Mouse (Mus musculus): ENCODE measurements at regions not wholly inside any gene's neighbourhood (a gene's known extent, or its start where the extent isn't known, plus 50 kb on each side); places are given as distances from the start of the nearest gene placed in this dataset.

- no peak overlapping the region for H3K27ac ChIP-seq (ENCODE audit: low read length)
- no peaks in the 10 kb centered on the region for H3K9me3 ChIP-seq (replicated peaks; ENCODE audit: control insufficient read depth, low read length)
- H3K27me3 ChIP-seq (ENCODE audit: control insufficient read depth, insufficient read depth, low read length): no peaks in the 10 kb centered on the region
- no peak overlapping the region for H3K9ac ChIP-seq (ENCODE audit: low read length)
- no peak overlapping the region for H3K4me2 ChIP-seq (ENCODE audit: low read depth, low read length)
- ATAC-seq (ENCODE audit: insufficient read depth, low FRiP score): no peak
- no peaks in the 10 kb centered on the region for H3K36me3 ChIP-seq (ENCODE audit: control insufficient read depth, insufficient read depth, low read length)
- H3K4me1 ChIP-seq (ENCODE audit: control insufficient read depth, insufficient read depth, low read length): peaks cover 7% of the 10 kb centered on the region; the same call in 1 of the 2 replicates
- no peak overlapping the region for H3K4me3 ChIP-seq (replicated peaks; ENCODE audit: low read length)
- WGBS: 78% methylated on average over 8 of the region's 8 CpGs
Observed at GRCm38 (mm10) chr2:72677731-72678130, 201.8 kb downstream of the Cdca7 start.

- no peak for ATAC-seq (ENCODE audit: insufficient read depth, low FRiP score)
- no peaks in the 10 kb centered on the region for H3K4me1 ChIP-seq (ENCODE audit: control insufficient read depth, insufficient read depth, low read length)
- H3K9ac ChIP-seq (ENCODE audit: low read length): no peak overlapping the region
- no peak overlapping the region for H3K4me3 ChIP-seq (replicated peaks; ENCODE audit: low read length)
- no peak overlapping the region for H3K4me2 ChIP-seq (ENCODE audit: low read depth, low read length)
- H3K27ac ChIP-seq (ENCODE audit: low read length): no peak overlapping the region
- H3K36me3 ChIP-seq (ENCODE audit: control insufficient read depth, insufficient read depth, low read length): no peaks in the 10 kb centered on the region
- WGBS: 55% methylated on average over 4 of the region's 4 CpGs
- H3K9me3 ChIP-seq (replicated peaks; ENCODE audit: control insufficient read depth, low read length): peaks cover 10% of the 10 kb centered on the region
- H3K27me3 ChIP-seq (ENCODE audit: control insufficient read depth, insufficient read depth, low read length): no peaks in the 10 kb centered on the region
Observed at GRCm38 (mm10) chr2:72688031-72688430, 212.1 kb downstream of the Cdca7 start.

GRCm38 (mm10) chr2:72701081-72701480 lies 225.1 kb downstream of the Cdca7 start:
- ATAC-seq (ENCODE audit: insufficient read depth, low FRiP score): no peak

GRCm38 (mm10) chr2:72703238-72703637 lies 227.3 kb downstream of the Cdca7 start:
- 76% methylated on average over 11 of the region's 11 CpGs for WGBS
- Histone ChIP-seq H3K4me2 (ENCODE audit: low read depth, low read length) (no peak overlapping the region), H3K9me3 (replicated peaks; ENCODE audit: control insufficient read depth, low read length) (no peaks in the 10 kb centered on the region), H3K27ac (ENCODE audit: low read length) (no peak overlapping the region), H3K4me1 (ENCODE audit: control insufficient read depth, insufficient read depth, low read length) (peaks cover 7% of the 10 kb centered on the region; the same call in 1 of the 2 replicates), H3K4me3 (replicated peaks; ENCODE audit: low read length) (no peak overlapping the region), H3K27me3 (ENCODE audit: control insufficient read depth, insufficient read depth, low read length) (no peaks in the 10 kb centered on the region), H3K36me3 (ENCODE audit: control insufficient read depth, insufficient read depth, low read length) (no peaks in the 10 kb centered on the region), H3K9ac (ENCODE audit: low read length) (no peak overlapping the region)
- ATAC-seq (ENCODE audit: insufficient read depth, low FRiP score): no peak

More at GRCm38 (mm10) chr2:72701081-72701480, 225.1 kb downstream of the Cdca7 start:
- no peak overlapping the region for H3K27ac ChIP-seq (ENCODE audit: low read length)
- H3K36me3 ChIP-seq (ENCODE audit: control insufficient read depth, insufficient read depth, low read length): no peaks in the 10 kb centered on the region
- no peaks in the 10 kb centered on the region for H3K27me3 ChIP-seq (ENCODE audit: control insufficient read depth, insufficient read depth, low read length)
- no peaks in the 10 kb centered on the region for H3K9me3 ChIP-seq (replicated peaks; ENCODE audit: control insufficient read depth, low read length)
- peaks cover 7% of the 10 kb centered on the region; the same call in 1 of the 2 replicates for H3K4me1 ChIP-seq (ENCODE audit: control insufficient read depth, insufficient read depth, low read length)
- no peak overlapping the region for H3K9ac ChIP-seq (ENCODE audit: low read length)
- no peak overlapping the region for H3K4me2 ChIP-seq (ENCODE audit: low read depth, low read length)
- no peak overlapping the region for H3K4me3 ChIP-seq (replicated peaks; ENCODE audit: low read length)
- WGBS: 46% methylated on average over 1 of the region's 1 CpGs

GRCm38 (mm10) chr2:72707676-72708659 lies 232.0 kb downstream of the Cdca7 start:
- H3K4me3 ChIP-seq (replicated peaks; ENCODE audit: low read length): no peak overlapping the region
- H3K9me3 ChIP-seq (replicated peaks; ENCODE audit: control insufficient read depth, low read length): no peaks in the 10 kb centered on the region
- H3K27me3 ChIP-seq (ENCODE audit: control insufficient read depth, insufficient read depth, low read length): no peaks in the 10 kb centered on the region
- no peak overlapping the region for H3K27ac ChIP-seq (ENCODE audit: low read length)
- ATAC-seq (ENCODE audit: insufficient read depth, low FRiP score): no peak
- H3K4me1 ChIP-seq (ENCODE audit: control insufficient read depth, insufficient read depth, low read length): peaks cover 3% of the 10 kb centered on the region; the same call in 1 of the 2 replicates
- no peak overlapping the region for H3K9ac ChIP-seq (ENCODE audit: low read length)
- H3K36me3 ChIP-seq (ENCODE audit: control insufficient read depth, insufficient read depth, low read length): no peaks in the 10 kb centered on the region
- 75% methylated on average over 13 of the region's 13 CpGs for WGBS
- no peak overlapping the region for H3K4me2 ChIP-seq (ENCODE audit: low read depth, low read length)

- H3K9me3 ChIP-seq (replicated peaks; ENCODE audit: control insufficient read depth, low read length): no peaks in the 10 kb centered on the region
- H3K4me2 ChIP-seq (ENCODE audit: low read depth, low read length): no peak overlapping the region
- H3K36me3 ChIP-seq (ENCODE audit: control insufficient read depth, insufficient read depth, low read length): no peaks in the 10 kb centered on the region
- H3K9ac ChIP-seq (ENCODE audit: low read length): no peak overlapping the region
- H3K27ac ChIP-seq (ENCODE audit: low read length): no peak overlapping the region
- WGBS: 68% methylated on average over 4 of the region's 4 CpGs
- H3K27me3 ChIP-seq (ENCODE audit: control insufficient read depth, insufficient read depth, low read length): no peaks in the 10 kb centered on the region
- no peak overlapping the region for H3K4me3 ChIP-seq (replicated peaks; ENCODE audit: low read length)
- H3K4me1 ChIP-seq (ENCODE audit: control insufficient read depth, insufficient read depth, low read length): no peaks in the 10 kb centered on the region
- no peak for ATAC-seq (ENCODE audit: insufficient read depth, low FRiP score)
Observed at GRCm38 (mm10) chr2:72716931-72717330, 241.0 kb downstream of the Cdca7 start.

GRCm38 (mm10) chr2:72728699-72729098 lies 251.5 kb downstream of the Sp3 start:
- Histone ChIP-seq H3K4me1 (ENCODE audit: control insufficient read depth, insufficient read depth, low read length) (no peaks in the 10 kb centered on the region), H3K9me3 (replicated peaks; ENCODE audit: control insufficient read depth, low read length) (no peaks in the 10 kb centered on the region), H3K36me3 (ENCODE audit: control insufficient read depth, insufficient read depth, low read length) (no peaks in the 10 kb centered on the region), H3K4me3 (replicated peaks; ENCODE audit: low read length) (no peak overlapping the region), H3K27me3 (ENCODE audit: control insufficient read depth, insufficient read depth, low read length) (no peaks in the 10 kb centered on the region), H3K27ac (ENCODE audit: low read length) (no peak overlapping the region), H3K4me2 (ENCODE audit: low read depth, low read length) (no peak overlapping the region), H3K9ac (ENCODE audit: low read length) (no peak overlapping the region)
- WGBS: 54% methylated on average over 3 of the region's 3 CpGs
- no peak for ATAC-seq (ENCODE audit: insufficient read depth, low FRiP score)

- H3K36me3 ChIP-seq (ENCODE audit: control insufficient read depth, insufficient read depth, low read length): no peaks in the 10 kb centered on the region
- H3K4me1 ChIP-seq (ENCODE audit: control insufficient read depth, insufficient read depth, low read length): no peaks in the 10 kb centered on the region
- ATAC-seq (ENCODE audit: insufficient read depth, low FRiP score): peak; percentile 60; the same call in 1 of the 2 replicates
- H3K9me3 ChIP-seq (replicated peaks; ENCODE audit: control insufficient read depth, low read length): no peaks in the 10 kb centered on the region
- H3K9ac ChIP-seq (ENCODE audit: low read length): no peak overlapping the region
- no peak overlapping the region for H3K4me2 ChIP-seq (ENCODE audit: low read depth, low read length)
- H3K4me3 ChIP-seq (replicated peaks; ENCODE audit: low read length): no peak overlapping the region
- H3K27me3 ChIP-seq (ENCODE audit: control insufficient read depth, insufficient read depth, low read length): no peaks in the 10 kb centered on the region
- 28% methylated on average over 3 of the region's 3 CpGs for WGBS
- H3K27ac ChIP-seq (ENCODE audit: low read length): no peak overlapping the region; the same call in 1 of the 2 replicates
Observed at GRCm38 (mm10) chr2:72733371-72733770, 246.9 kb downstream of the Sp3 start.

GRCm38 (mm10) chr2:72735035-72735434 lies 245.2 kb downstream of the Sp3 start:
- H3K36me3 ChIP-seq (ENCODE audit: control insufficient read depth, insufficient read depth, low read length): no peaks in the 10 kb centered on the region
- no peak overlapping the region for H3K4me3 ChIP-seq (replicated peaks; ENCODE audit: low read length)
- H3K27ac ChIP-seq (ENCODE audit: low read length): no peak overlapping the region
- no peaks in the 10 kb centered on the region for H3K27me3 ChIP-seq (ENCODE audit: control insufficient read depth, insufficient read depth, low read length)
- no peak overlapping the region for H3K9ac ChIP-seq (ENCODE audit: low read length)
- no peaks in the 10 kb centered on the region for H3K9me3 ChIP-seq (replicated peaks; ENCODE audit: control insufficient read depth, low read length)
- no peak for ATAC-seq (ENCODE audit: insufficient read depth, low FRiP score)
- no peaks in the 10 kb centered on the region for H3K4me1 ChIP-seq (ENCODE audit: control insufficient read depth, insufficient read depth, low read length)
- H3K4me2 ChIP-seq (ENCODE audit: low read depth, low read length): no peak overlapping the region
- 93% methylated on average over 9 of the region's 9 CpGs for WGBS

All from stomach, embryonic 16.5 days (tissue).